Mouse (Mus musculus) kidney, postnatal 25 days (tissue): ENCODE data around the gene Tmem50b.

Source experiments
- DNase-seq, 2 experiments: peaks; one replicate each; pipeline ENCODE4 v3.0.0; 2021; ENCODE audit warnings: mixed read lengths in 2 of 2

Tmem50b gene

GRCm38 (mm10) chr16:91564580-91565291, 32.9 kb downstream of the Tmem50b start:
- DNase-seq, result peak in 1 of 2 experiments; percentile 44

GRCm38 (mm10) chr16:91561541-91562457, 35.8 kb downstream of the Tmem50b start:
- DNase-seq, result peak in 1 of 2 experiments; percentile 37

- DNase-seq, result peak; percentile 47
Measured at GRCm38 (mm10) chr16:91561099-91561498, 36.5 kb downstream of the Tmem50b start.

GRCm38 (mm10) chr16:91557693-91558092, 39.9 kb downstream of the Tmem50b start:
- DNase-seq, result peak in 1 of 2 experiments; percentile 49

- DNase-seq, result peak; percentile 24 to 55
Measured at GRCm38 (mm10) chr16:91557214-91557613, 40.4 kb downstream of the Tmem50b start.

GRCm38 (mm10) chr16:91556659-91557058, 40.9 kb downstream of the Tmem50b start:
- no peak for DNase-seq

GRCm38 (mm10) chr16:91555017-91555605, 42.5 kb downstream of the Tmem50b start:
- DNase-seq, result peak in 1 of 2 experiments; percentile 31

- peak; percentile 74 to 85 for DNase-seq
Measured at GRCm38 (mm10) chr16:91553625-91554024, 44.0 kb downstream of the Tmem50b start.

- DNase-seq, result peak in 1 of 2 experiments; percentile 27
Measured at GRCm38 (mm10) chr16:91552072-91552471, 45.5 kb downstream of the Tmem50b start.

GRCm38 (mm10) chr16:91551081-91551524, 46.5 kb downstream of the Tmem50b start:
- DNase-seq, result no peak

- no peak for DNase-seq
Measured at GRCm38 (mm10) chr16:91549616-91550015, 48.0 kb downstream of the Tmem50b start.

GRCm38 (mm10) chr16:91548996-91549395, 48.6 kb downstream of the Tmem50b start:
- DNase-seq, result no peak

GRCm38 (mm10) chr16:91548586-91548985, 49.0 kb downstream of the Tmem50b start:
- DNase-seq, result no peak

GRCm38 (mm10) chr16:91547974-91548373, 49.6 kb downstream of the Tmem50b start:
- DNase-seq, result no peak

GRCm38 (mm10) chr16:91546836-91547741, 50.5 kb downstream of the Tmem50b start, which contains the start of gene Ifngr2:
Ifngr2 (plus strand) TSS chr16:91547072.
- DNase-seq, result peak; percentile 73 to 87

- DNase-seq, result peak in 1 of 2 experiments; percentile 57
Measured at GRCm38 (mm10) chr16:91546391-91546835, 51.2 kb downstream of the Tmem50b start.

GRCm38 (mm10) chr16:91545597-91546281, 51.9 kb downstream of the Tmem50b start:
- DNase-seq, result peak; percentile 33 to 57

GRCm38 (mm10) chr16:91543619-91544018, 54.0 kb downstream of the Tmem50b start:
- DNase-seq, result no peak

- no peak for DNase-seq
Measured at GRCm38 (mm10) chr16:91541573-91542081, 56.0 kb downstream of the Tmem50b start.

- DNase-seq, result no peak
Measured at GRCm38 (mm10) chr16:91538513-91538912, 59.1 kb downstream of the Tmem50b start.

GRCm38 (mm10) chr16:91538051-91538450, 59.5 kb downstream of the Tmem50b start:
- DNase-seq, result no peak
